Mouse (Mus musculus) frontal cortex, postnatal 25 days (tissue): ENCODE measurements at regions not wholly inside any gene's neighbourhood (a gene's known extent, or its start where the extent isn't known, plus 50 kb on each side); places are given as distances from the start of the nearest gene placed in this dataset.

Experiments used
- DNase-seq, 2 experiments: peaks; one replicate each; pipeline ENCODE4 v3.0.0; 2022; ENCODE audit warnings: low spot score in 2 of 2

DNA sequence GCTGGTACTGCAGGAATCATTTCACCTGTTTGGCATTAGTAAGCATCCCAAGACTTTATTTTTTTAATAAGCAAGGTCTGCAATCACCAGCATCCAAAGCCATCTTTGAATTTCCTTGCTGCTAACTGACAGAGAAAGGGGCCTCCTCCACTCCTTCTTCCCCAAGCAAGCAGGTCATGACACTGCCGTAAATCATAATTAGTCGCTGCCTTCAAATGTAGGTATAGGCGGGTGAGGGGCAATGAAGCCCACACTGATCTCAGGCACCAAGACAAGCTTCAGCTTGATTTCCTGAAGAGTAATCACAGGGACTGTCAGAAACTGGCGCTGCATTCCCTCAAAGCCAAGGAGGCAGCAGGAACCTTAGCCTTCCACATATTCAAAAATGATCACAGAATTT is 73.3 kb upstream of the Ptprt start:
- no peak for DNase-seq

GRCm38 (mm10) chr2:162720016-162720415 is 59.1 kb upstream of the Ptprt start:
- no peak for DNase-seq

GRCm38 (mm10) chr2:162718466-162718865 is 57.5 kb upstream of the Ptprt start:
- no peak for DNase-seq

DNA sequence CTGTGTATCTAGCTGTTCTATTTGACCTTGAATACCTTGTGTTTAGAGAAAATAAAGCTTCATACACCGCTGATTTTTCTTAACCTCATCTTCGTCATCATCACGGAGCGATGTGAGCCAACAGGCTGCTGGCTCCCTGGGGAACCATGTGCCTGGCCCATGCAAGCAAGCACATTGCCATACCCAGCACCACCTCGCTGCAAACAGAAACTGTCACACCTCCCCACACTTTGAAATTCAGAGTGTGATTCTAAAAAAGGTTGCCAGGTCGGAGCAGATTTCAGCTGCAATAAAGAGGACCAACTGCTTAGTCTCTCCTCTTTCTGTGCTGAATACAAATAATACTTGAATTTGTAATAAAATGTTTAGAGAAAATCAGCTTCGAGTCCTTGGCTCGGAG is 54.0 kb upstream of the Ptprt start:
- DNase-seq = no peak

GRCm38 (mm10) chr2:162712972-162713371 is 52.0 kb upstream of the Ptprt start:
- no peak for DNase-seq

GRCm38 (mm10) chr2:162712394-162712793 is 51.4 kb upstream of the Ptprt start:
- no peak for DNase-seq
